Mouse (Mus musculus): ENCODE data around the gene Slc15a2. TPM values are rescaled to one million over a fixed set of nuclear protein-coding genes. Genes with fewer than 3 reads are reported as not detected.

Gene Slc15a2
- total RNA-seq, 2 experiments from 2014 or later: 40.0 to 46.5 TPM

DNA sequence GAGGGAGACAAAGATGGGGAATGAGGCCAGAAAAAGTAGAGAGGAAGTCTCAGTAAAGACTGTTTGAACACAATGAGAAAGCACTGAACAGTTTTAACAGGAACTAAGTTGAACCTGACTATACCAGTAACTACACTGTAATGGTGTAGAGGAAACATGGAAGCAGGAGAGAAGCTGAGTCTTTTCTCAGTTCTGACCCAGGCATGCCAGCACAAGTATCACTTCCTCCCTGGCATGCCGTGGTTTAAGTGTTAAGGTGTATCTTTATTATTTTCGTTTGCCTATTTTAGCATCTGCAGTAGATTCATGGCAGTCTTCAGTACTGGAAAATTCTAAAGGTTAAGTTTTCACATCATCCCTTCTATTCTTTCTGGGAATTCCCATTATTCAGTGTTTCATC, 10.2 kb upstream of the Slc15a2 start:
- Histone ChIP-seq H3K4me3 (no peak overlapping the region), H3K27ac (no peak overlapping the region)
- no peak for TF ChIP-seq CTCF (conservative IDR thresholded peaks at IDR 0.05)
- no peak for DNase-seq (ENCODE audit: low spot score in 2 of 2)

DNA sequence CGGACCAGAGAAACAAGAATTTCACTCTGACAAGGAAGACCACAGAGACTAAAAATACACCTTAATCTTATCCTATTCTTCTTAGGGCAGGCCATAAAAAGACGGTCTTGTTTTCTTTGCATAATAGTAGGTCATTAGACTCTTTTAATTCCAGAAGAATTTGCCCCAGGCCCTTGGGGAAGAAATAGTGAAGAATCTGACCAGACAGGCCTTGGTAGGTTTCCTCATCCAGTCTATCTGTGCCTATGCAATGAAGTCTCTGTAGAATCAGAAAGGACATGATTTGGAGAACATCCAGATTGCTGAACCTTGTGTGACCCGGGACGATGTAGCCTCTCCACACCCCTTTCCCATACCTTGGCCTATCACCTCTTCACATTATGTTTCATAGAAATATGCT, 5.4 kb upstream of the Slc15a2 start:
- no peak for TF ChIP-seq CTCF (conservative IDR thresholded peaks at IDR 0.05)
- Histone ChIP-seq H3K27ac (no peak overlapping the region), H3K4me3 (no peak overlapping the region)
- DNase-seq (ENCODE audit: low spot score in 2 of 2): no peak

DNA sequence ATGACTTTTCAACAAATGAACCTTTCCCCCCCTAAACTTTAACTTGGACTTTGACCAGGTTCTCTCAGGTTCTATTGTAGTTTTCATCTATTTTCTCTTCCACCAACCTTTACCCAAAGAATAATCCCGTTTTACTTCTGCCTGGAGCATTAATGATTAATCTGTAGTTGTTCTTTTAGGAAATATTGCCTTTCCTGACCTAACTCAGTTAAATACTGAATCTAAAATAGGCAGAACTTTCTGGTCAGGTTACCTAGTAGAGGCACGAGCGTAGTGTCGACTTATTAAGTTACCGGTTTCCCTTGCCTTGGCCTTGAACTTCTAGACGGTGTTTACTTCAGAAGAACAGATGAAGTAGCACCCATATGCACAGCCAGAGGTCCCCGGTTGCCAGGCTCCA, 1.7 kb upstream of the Slc15a2 start:
- no peak overlapping the region for H3K4me3 ChIP-seq
- H3K27ac ChIP-seq: no peak overlapping the region
- no peak for DNase-seq (ENCODE audit: low spot score in 2 of 2)
- no peak for TF ChIP-seq CTCF (conservative IDR thresholded peaks at IDR 0.05)

DNA sequence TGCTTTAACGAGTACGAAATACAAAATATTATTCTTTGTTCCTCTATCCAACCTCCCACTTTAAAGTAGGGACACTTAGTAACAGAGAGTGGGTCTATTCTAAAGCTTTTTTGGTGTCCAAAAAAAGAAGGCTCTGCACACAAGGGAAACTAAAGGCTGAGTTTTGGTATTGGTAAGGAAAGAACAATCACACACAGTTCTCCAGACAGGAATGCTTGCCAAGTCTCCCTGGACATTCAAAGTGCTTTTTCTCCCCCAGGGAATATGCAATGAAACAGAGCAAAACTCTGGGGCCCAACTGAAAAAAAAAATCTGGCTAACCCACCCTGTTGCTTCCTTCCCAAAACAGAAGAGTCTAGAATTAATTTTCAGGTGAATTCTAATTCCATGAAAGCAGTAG, 616 bp downstream of the Slc15a2 start:
- Histone ChIP-seq H3K27ac (peak overlapping the region; percentile 86), H3K4me3 (peak overlapping the region; percentile 50)
- DNase-seq (ENCODE audit: low spot score in 2 of 2): no peak
- TF ChIP-seq CTCF (conservative IDR thresholded peaks at IDR 0.05): no peak

DNA sequence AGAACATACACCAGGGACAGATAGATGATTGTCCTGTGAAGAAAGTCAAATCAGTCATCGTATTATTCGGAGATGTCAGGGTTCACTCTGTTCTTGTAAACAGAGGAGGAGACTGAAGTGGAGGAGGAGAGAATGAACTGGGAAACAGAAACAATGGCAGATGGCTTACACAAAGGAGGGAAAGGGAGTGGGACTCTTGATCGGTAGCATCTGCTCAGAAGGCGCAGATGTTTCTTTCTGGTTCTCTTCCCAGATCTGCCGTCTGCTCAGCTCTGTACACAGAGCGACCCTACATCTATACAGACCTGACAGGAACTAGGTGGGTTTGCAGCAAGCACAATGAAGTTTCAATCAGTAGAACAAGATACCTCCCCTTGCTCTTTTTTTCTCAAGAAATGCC, 9.1 kb downstream of the Slc15a2 start:
- DNase-seq (ENCODE audit: low spot score in 2 of 2): peak; percentile 57 to 63
- peak overlapping the region; percentile 58; the same call in 1 of the 2 replicates for H3K27ac ChIP-seq
- H3K4me3 ChIP-seq: no peak overlapping the region
- TF ChIP-seq CTCF (conservative IDR thresholded peaks at IDR 0.05): no peak

DNA sequence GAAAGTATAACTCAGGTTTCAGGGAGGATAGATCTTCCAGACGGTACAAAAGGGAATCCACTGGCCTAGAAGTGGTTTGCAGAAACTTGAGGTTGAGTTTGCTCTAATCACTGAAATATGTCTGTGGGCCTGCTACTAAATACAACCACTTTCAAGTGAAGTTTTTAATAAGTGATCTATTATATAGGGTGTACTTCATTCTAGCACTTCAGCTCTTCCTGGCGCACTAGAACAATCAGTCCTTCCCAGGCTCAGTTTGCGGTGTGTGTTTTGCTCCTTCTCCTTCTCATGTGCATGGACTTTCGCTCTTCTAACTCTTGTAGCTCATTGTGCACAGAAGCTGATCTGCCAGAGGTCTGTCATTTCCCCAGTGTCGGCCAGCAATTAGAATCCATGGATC, 11.8 kb downstream of the Slc15a2 start:
- no peak for TF ChIP-seq CTCF (conservative IDR thresholded peaks at IDR 0.05)
- Histone ChIP-seq H3K4me3 (no peak overlapping the region), H3K27ac (no peak overlapping the region)
- DNase-seq (ENCODE audit: low spot score in 2 of 2): no peak

- Histone ChIP-seq H3K27ac (peak overlapping the region; percentile 83), H3K4me3 (no peak overlapping the region)
- TF ChIP-seq CTCF (conservative IDR thresholded peaks at IDR 0.05): no peak
- no peak for DNase-seq (ENCODE audit: low spot score in 2 of 2)
Observed at GRCm38 (mm10) chr16:36771703-36772102, 13.1 kb downstream of the Slc15a2 start.

- DNase-seq (ENCODE audit: low spot score in 2 of 2): no peak
- TF ChIP-seq CTCF (conservative IDR thresholded peaks at IDR 0.05): no peak
- Histone ChIP-seq H3K27ac (peak overlapping the region; percentile 83), H3K4me3 (no peak overlapping the region)
Observed at GRCm38 (mm10) chr16:36771244-36771643, 13.5 kb downstream of the Slc15a2 start.

GRCm38 (mm10) chr16:36770830-36771229, 13.9 kb downstream of the Slc15a2 start:
- DNase-seq (ENCODE audit: low spot score in 2 of 2): peak in 1 of 2 experiments; percentile 45
- TF ChIP-seq CTCF (conservative IDR thresholded peaks at IDR 0.05): no peak
- peak overlapping the region; percentile 83 for H3K27ac ChIP-seq
- no peak overlapping the region for H3K4me3 ChIP-seq

- no peak for TF ChIP-seq CTCF (conservative IDR thresholded peaks at IDR 0.05)
- no peak overlapping the region for H3K4me3 ChIP-seq
- no peak for DNase-seq (ENCODE audit: low spot score in 2 of 2)
- peak overlapping the region; percentile 83 for H3K27ac ChIP-seq
Observed at GRCm38 (mm10) chr16:36770191-36770771, 14.5 kb downstream of the Slc15a2 start.

GRCm38 (mm10) chr16:36751979-36752378, 32.8 kb downstream of the Slc15a2 start:
- TF ChIP-seq CTCF (conservative IDR thresholded peaks at IDR 0.05): no peak
- DNase-seq (ENCODE audit: low spot score in 2 of 2): no peak
- no peak overlapping the region for H3K27ac ChIP-seq
- H3K4me3 ChIP-seq: no peak overlapping the region

DNA sequence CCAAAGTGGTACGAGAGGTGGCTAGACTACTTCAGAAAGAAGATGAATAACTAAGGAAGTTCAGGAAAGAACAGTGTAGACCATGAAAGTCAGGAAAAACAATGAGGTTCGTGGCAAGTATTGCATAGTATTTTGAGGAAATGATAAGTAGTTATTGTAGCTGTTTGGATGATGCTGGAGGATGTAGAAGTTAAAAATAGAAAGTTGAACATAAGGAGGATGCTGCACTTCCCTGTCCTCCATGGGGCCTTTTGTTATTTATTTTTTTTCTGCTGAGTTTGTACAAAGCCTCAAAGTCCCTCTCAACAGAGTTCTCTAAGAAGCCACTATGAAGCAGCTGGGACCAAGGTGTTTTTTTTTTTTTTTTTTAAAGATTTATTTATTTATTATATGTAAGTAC, 37.0 kb downstream of the Slc15a2 start:
- H3K4me3 ChIP-seq: no peak overlapping the region
- no peak overlapping the region for H3K27ac ChIP-seq
- no peak for TF ChIP-seq CTCF (conservative IDR thresholded peaks at IDR 0.05)
- no peak for DNase-seq (ENCODE audit: low spot score in 2 of 2)

DNA sequence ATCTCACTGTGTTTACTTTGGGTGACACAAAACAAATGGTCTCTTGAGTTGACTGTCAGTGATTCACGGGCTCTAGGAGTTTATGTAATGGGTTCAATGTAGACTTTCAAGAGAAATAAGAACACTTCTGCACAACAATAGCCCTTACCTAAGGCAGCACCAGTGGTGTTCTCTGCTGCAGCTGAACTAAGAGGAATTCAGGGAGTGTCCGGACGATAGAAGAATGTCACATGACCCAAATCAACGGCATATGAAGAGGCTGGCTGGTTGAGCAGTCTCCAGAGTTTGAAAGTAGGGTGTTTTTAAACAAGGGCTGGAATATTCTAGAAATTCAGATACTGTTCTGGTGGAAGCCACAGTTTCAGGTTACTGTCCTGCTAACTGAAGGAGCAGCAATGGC, 37.7 kb downstream of the Slc15a2 start:
- Histone ChIP-seq H3K27ac (no peak overlapping the region), H3K4me3 (no peak overlapping the region)
- no peak for DNase-seq (ENCODE audit: low spot score in 2 of 2)
- no peak for TF ChIP-seq CTCF (conservative IDR thresholded peaks at IDR 0.05)

GRCm38 (mm10) chr16:36743580-36743979, 41.2 kb downstream of the Slc15a2 start:
- H3K4me3 ChIP-seq: no peak overlapping the region
- no peak for DNase-seq (ENCODE audit: low spot score in 2 of 2)
- no peak for TF ChIP-seq CTCF (conservative IDR thresholded peaks at IDR 0.05)
- no peak overlapping the region for H3K27ac ChIP-seq

Data from layer of hippocampus, adult 2 months (tissue).